Mouse (Mus musculus) embryo, embryonic 10.5 days (tissue): ENCODE data around the gene Stx4a.
A peak's percentile ranks its signal among the peaks of the same experiment; 100 is the strongest.
"Not testable (repeated sequence)": the region's sequence is repeated elsewhere in the genome, so short reads cannot be mapped to it uniquely, and the experiment has no call there.

ENCODE experiments used
- DNase-seq: peaks from one replicate; pipeline ENCODE4 v3.0.0-alpha.2; 2015; ENCODE audit warnings: low spot score

Gene Stx4a

GRCm38 (mm10) chr7:127814241-127814921 lies 9.7 kb upstream of the Stx4a start:
- DNase-seq, result no peak

- no peak for DNase-seq
Observed at GRCm38 (mm10) chr7:127815116-127815665, 8.9 kb upstream of the Stx4a start.

GRCm38 (mm10) chr7:127815954-127816821 lies 7.9 kb upstream of the Stx4a start:
- DNase-seq, result peak; percentile 19

- no peak for DNase-seq
Observed at GRCm38 (mm10) chr7:127817053-127817452, 7.0 kb upstream of the Stx4a start.

GRCm38 (mm10) chr7:127817776-127818175 lies 6.3 kb upstream of the Stx4a start:
- DNase-seq, result no peak

- DNase-seq, result no peak
Observed at GRCm38 (mm10) chr7:127820836-127821509, 3.1 kb upstream of the Stx4a start.

- no peak for DNase-seq
Observed at GRCm38 (mm10) chr7:127822494-127822893, 1.6 kb upstream of the Stx4a start.

GRCm38 (mm10) chr7:127823236-127824171 lies 590 bp upstream of the Stx4a start:
- DNase-seq, result peak; percentile 44

- DNase-seq, result no peak
Observed at GRCm38 (mm10) chr7:127835550-127835949, 11.5 kb downstream of the Stx4a start.

GRCm38 (mm10) chr7:127837473-127837872 lies 13.4 kb downstream of the Stx4a start:
- DNase-seq, result no peak

GRCm38 (mm10) chr7:127837878-127838277 lies 13.8 kb downstream of the Stx4a start:
- DNase-seq, result not testable (repeated sequence)

- DNase-seq, result not testable (repeated sequence)
Observed at GRCm38 (mm10) chr7:127840031-127840430, 15.9 kb downstream of the Stx4a start.

- DNase-seq, result peak; percentile 30
Observed at GRCm38 (mm10) chr7:127840886-127841285, 16.8 kb downstream of the Stx4a start.

GRCm38 (mm10) chr7:127841340-127842000 lies 17.4 kb downstream of the Stx4a start:
- peak; percentile 93 for DNase-seq

- peak; percentile 87 for DNase-seq
Observed at GRCm38 (mm10) chr7:127842001-127842718, 18.1 kb downstream of the Stx4a start.

GRCm38 (mm10) chr7:127849973-127850875 lies 26.1 kb downstream of the Stx4a start:
- DNase-seq, result no peak

- no peak for DNase-seq
Observed at GRCm38 (mm10) chr7:127850906-127851305, 26.8 kb downstream of the Stx4a start.

- DNase-seq, result no peak
Observed at GRCm38 (mm10) chr7:127858258-127858657, 34.2 kb downstream of the Stx4a start.

- DNase-seq, result no peak
Observed at GRCm38 (mm10) chr7:127866434-127866833, 42.3 kb downstream of the Stx4a start.
